Mouse (Mus musculus): ENCODE measurements at regions not wholly inside any gene's neighbourhood (a gene's known extent, or its start where the extent isn't known, plus 50 kb on each side); places are given as distances from the start of the nearest gene placed in this dataset.
"Not testable (repeated sequence)": the region's sequence is repeated elsewhere in the genome, so short reads cannot be mapped to it uniquely, and the experiment has no call there.

GRCm38 (mm10) chr15:43650818-43651500 is 3516.8 kb downstream of the 9330182O14Rik start:
- WGBS, result 87% methylated on average over 2 of the region's 2 CpGs
- H3K4me2 ChIP-seq (replicated peaks), result no peak overlapping the region
- no peak overlapping the region for H3K4me3 ChIP-seq (replicated peaks; ENCODE audit: low read length)
- H3K9ac ChIP-seq, result no peak overlapping the region
- ATAC-seq (ENCODE audit: low FRiP score) (no peak), DNase-seq (ENCODE audit: low spot score) (no peak)
- no peaks in the 10 kb centered on the region for H3K4me1 ChIP-seq (replicated peaks; ENCODE audit: control insufficient read depth, insufficient read depth, low read length)
- no peaks in the 10 kb centered on the region for H3K9me3 ChIP-seq (ENCODE audit: control insufficient read depth, low read length)
- H3K27me3 ChIP-seq (ENCODE audit: control insufficient read depth, insufficient read depth, low read length), result no peaks in the 10 kb centered on the region
- no peak overlapping the region for H3K27ac ChIP-seq
- no peaks in the 10 kb centered on the region for H3K36me3 ChIP-seq (replicated peaks; ENCODE audit: control insufficient read depth, insufficient read depth)

GRCm38 (mm10) chr15:43663648-43664047 is 3529.5 kb downstream of the 9330182O14Rik start:
- Histone ChIP-seq H3K9me3 (ENCODE audit: control insufficient read depth, low read length) (no peaks in the 10 kb centered on the region), H3K27ac (no peak overlapping the region), H3K27me3 (ENCODE audit: control insufficient read depth, insufficient read depth, low read length) (no peaks in the 10 kb centered on the region), H3K4me2 (replicated peaks) (no peak overlapping the region), H3K4me1 (replicated peaks; ENCODE audit: control insufficient read depth, insufficient read depth, low read length) (no peaks in the 10 kb centered on the region), H3K4me3 (replicated peaks; ENCODE audit: low read length) (no peak overlapping the region), H3K36me3 (replicated peaks; ENCODE audit: control insufficient read depth, insufficient read depth) (no peaks in the 10 kb centered on the region), H3K9ac (no peak overlapping the region)
- DNase-seq (ENCODE audit: low spot score), result no peak
- 95% methylated on average over 1 of the region's 1 CpGs for WGBS
- ATAC-seq (ENCODE audit: low FRiP score), result no peak

- Histone ChIP-seq H3K4me1 (replicated peaks; ENCODE audit: control insufficient read depth, insufficient read depth, low read length) (no peaks in the 10 kb centered on the region), H3K4me2 (replicated peaks) (no peak overlapping the region), H3K27ac (no peak overlapping the region), H3K9me3 (ENCODE audit: control insufficient read depth, low read length) (no peaks in the 10 kb centered on the region), H3K36me3 (replicated peaks; ENCODE audit: control insufficient read depth, insufficient read depth) (no peaks in the 10 kb centered on the region), H3K9ac (no peak overlapping the region), H3K27me3 (ENCODE audit: control insufficient read depth, insufficient read depth, low read length) (no peaks in the 10 kb centered on the region), H3K4me3 (replicated peaks; ENCODE audit: low read length) (no peak overlapping the region)
- ATAC-seq (ENCODE audit: low FRiP score), result no peak
- 52% methylated on average over 1 of the region's 1 CpGs for WGBS
- no peak for DNase-seq (ENCODE audit: low spot score)
Measured at GRCm38 (mm10) chr15:43678844-43679243, 3544.7 kb downstream of the 9330182O14Rik start.

GRCm38 (mm10) chr15:43682176-43682575 is 3548.0 kb downstream of the 9330182O14Rik start:
- no peak overlapping the region for H3K9ac ChIP-seq
- H3K27ac ChIP-seq, result no peak overlapping the region
- ATAC-seq (ENCODE audit: low FRiP score) (no peak), DNase-seq (ENCODE audit: low spot score) (no peak)
- no peaks in the 10 kb centered on the region for H3K27me3 ChIP-seq (ENCODE audit: control insufficient read depth, insufficient read depth, low read length)
- H3K4me3 ChIP-seq (replicated peaks; ENCODE audit: low read length), result no peak overlapping the region
- whole genome bisulfite sequencing, result 85% methylated on average over 2 of the region's 2 CpGs
- H3K36me3 ChIP-seq (replicated peaks; ENCODE audit: control insufficient read depth, insufficient read depth), result no peaks in the 10 kb centered on the region
- H3K4me2 ChIP-seq (replicated peaks), result no peak overlapping the region
- H3K4me1 ChIP-seq (replicated peaks; ENCODE audit: control insufficient read depth, insufficient read depth, low read length), result no peaks in the 10 kb centered on the region
- no peaks in the 10 kb centered on the region for H3K9me3 ChIP-seq (ENCODE audit: control insufficient read depth, low read length)

- H3K27ac ChIP-seq; H3K4me3 ChIP-seq (replicated peaks; ENCODE audit: low read length); H3K9ac ChIP-seq; ATAC-seq (ENCODE audit: low FRiP score); H3K27me3 ChIP-seq (ENCODE audit: control insufficient read depth, insufficient read depth, low read length); H3K9me3 ChIP-seq (ENCODE audit: control insufficient read depth, low read length); H3K4me1 ChIP-seq (replicated peaks; ENCODE audit: control insufficient read depth, insufficient read depth, low read length); DNase-seq (ENCODE audit: low spot score); H3K4me2 ChIP-seq (replicated peaks); H3K36me3 ChIP-seq (replicated peaks; ENCODE audit: control insufficient read depth, insufficient read depth): not testable (repeated sequence)
Measured at GRCm38 (mm10) chr15:43691998-43692397, 3557.8 kb downstream of the 9330182O14Rik start.

- ATAC-seq (ENCODE audit: low FRiP score) (no peak), DNase-seq (ENCODE audit: low spot score) (no peak)
- WGBS, result 42% methylated on average over 1 of the region's 1 CpGs
- no peaks in the 10 kb centered on the region for H3K27me3 ChIP-seq (ENCODE audit: control insufficient read depth, insufficient read depth, low read length)
- no peak overlapping the region for H3K9ac ChIP-seq
- no peak overlapping the region for H3K27ac ChIP-seq
- H3K36me3 ChIP-seq (replicated peaks; ENCODE audit: control insufficient read depth, insufficient read depth), result no peaks in the 10 kb centered on the region
- H3K9me3 ChIP-seq (ENCODE audit: control insufficient read depth, low read length), result no peaks in the 10 kb centered on the region
- no peaks in the 10 kb centered on the region for H3K4me1 ChIP-seq (replicated peaks; ENCODE audit: control insufficient read depth, insufficient read depth, low read length)
- no peak overlapping the region for H3K4me3 ChIP-seq (replicated peaks; ENCODE audit: low read length)
- no peak overlapping the region for H3K4me2 ChIP-seq (replicated peaks)
Measured at GRCm38 (mm10) chr15:43695451-43695850, 3561.3 kb downstream of the 9330182O14Rik start.

GRCm38 (mm10) chr15:43717035-43717434 is 3582.9 kb downstream of the 9330182O14Rik start:
- no peak overlapping the region for H3K27ac ChIP-seq
- DNase-seq (ENCODE audit: low spot score) (no peak), ATAC-seq (ENCODE audit: low FRiP score) (no peak)
- H3K4me1 ChIP-seq (replicated peaks; ENCODE audit: control insufficient read depth, insufficient read depth, low read length), result no peaks in the 10 kb centered on the region
- H3K9me3 ChIP-seq (ENCODE audit: control insufficient read depth, low read length), result no peaks in the 10 kb centered on the region
- H3K4me2 ChIP-seq (replicated peaks), result no peak overlapping the region
- WGBS, result 93% methylated on average over 1 of the region's 1 CpGs
- H3K9ac ChIP-seq, result no peak overlapping the region
- no peaks in the 10 kb centered on the region for H3K27me3 ChIP-seq (ENCODE audit: control insufficient read depth, insufficient read depth, low read length)
- no peaks in the 10 kb centered on the region for H3K36me3 ChIP-seq (replicated peaks; ENCODE audit: control insufficient read depth, insufficient read depth)
- H3K4me3 ChIP-seq (replicated peaks; ENCODE audit: low read length), result no peak overlapping the region

GRCm38 (mm10) chr15:43717559-43717958 is 3583.4 kb downstream of the 9330182O14Rik start:
- Histone ChIP-seq H3K9ac (no peak overlapping the region), H3K27me3 (ENCODE audit: control insufficient read depth, insufficient read depth, low read length) (no peaks in the 10 kb centered on the region), H3K27ac (no peak overlapping the region), H3K9me3 (ENCODE audit: control insufficient read depth, low read length) (no peaks in the 10 kb centered on the region), H3K4me1 (replicated peaks; ENCODE audit: control insufficient read depth, insufficient read depth, low read length) (no peaks in the 10 kb centered on the region), H3K4me2 (replicated peaks) (no peak overlapping the region), H3K4me3 (replicated peaks; ENCODE audit: low read length) (no peak overlapping the region), H3K36me3 (replicated peaks; ENCODE audit: control insufficient read depth, insufficient read depth) (no peaks in the 10 kb centered on the region)
- ATAC-seq (ENCODE audit: low FRiP score), result no peak
- DNase-seq (ENCODE audit: low spot score), result no peak
- WGBS, result 98% methylated on average over 1 of the region's 1 CpGs

- ATAC-seq (ENCODE audit: low FRiP score) (no peak), DNase-seq (ENCODE audit: low spot score) (no peak)
- no peak overlapping the region for H3K27ac ChIP-seq
- no peak overlapping the region for H3K4me3 ChIP-seq (replicated peaks; ENCODE audit: low read length)
- no peaks in the 10 kb centered on the region for H3K36me3 ChIP-seq (replicated peaks; ENCODE audit: control insufficient read depth, insufficient read depth)
- H3K9me3 ChIP-seq (ENCODE audit: control insufficient read depth, low read length), result no peaks in the 10 kb centered on the region
- no peaks in the 10 kb centered on the region for H3K27me3 ChIP-seq (ENCODE audit: control insufficient read depth, insufficient read depth, low read length)
- no peaks in the 10 kb centered on the region for H3K4me1 ChIP-seq (replicated peaks; ENCODE audit: control insufficient read depth, insufficient read depth, low read length)
- H3K9ac ChIP-seq, result no peak overlapping the region
- 84% methylated on average over 1 of the region's 1 CpGs for WGBS
- H3K4me2 ChIP-seq (replicated peaks), result no peak overlapping the region
Measured at GRCm38 (mm10) chr15:43720916-43721315, 3586.8 kb downstream of the 9330182O14Rik start.

GRCm38 (mm10) chr15:43735697-43736096 is 3601.5 kb downstream of the 9330182O14Rik start:
- Histone ChIP-seq H3K27me3 (ENCODE audit: control insufficient read depth, insufficient read depth, low read length) (no peaks in the 10 kb centered on the region), H3K27ac (no peak overlapping the region), H3K4me3 (replicated peaks; ENCODE audit: low read length) (no peak overlapping the region), H3K9me3 (ENCODE audit: control insufficient read depth, low read length) (no peaks in the 10 kb centered on the region), H3K36me3 (replicated peaks; ENCODE audit: control insufficient read depth, insufficient read depth) (no peaks in the 10 kb centered on the region), H3K4me1 (replicated peaks; ENCODE audit: control insufficient read depth, insufficient read depth, low read length) (no peaks in the 10 kb centered on the region), H3K4me2 (replicated peaks) (no peak overlapping the region), H3K9ac (no peak overlapping the region)
- 88% methylated on average over 3 of the region's 3 CpGs for WGBS
- DNase-seq (ENCODE audit: low spot score), result no peak
- ATAC-seq (ENCODE audit: low FRiP score), result no peak
